Comparison of ENCODE assay signal across 8 mouse cellular contexts in genomic region chr19:47338396-47339164, GRCm38 (mm10).
DNase-seq lines count a peak whose midpoint lies in the region; ATAC-seq and TF ChIP-seq lines count a peak whose summit lies in the region.

No protein-coding gene starts in this region.

- H3K9me3 ChIP-seq in neural tube, embryonic 11.5 days (ENCODE audit: control insufficient read depth, low read length): no peaks in the 10 kb centered on the region
- no peaks in the 10 kb centered on the region for H3K9me3 ChIP-seq in liver, embryonic 13.5 days (replicated peaks)

- WGBS in cerebellum, adult 2 months: 42% methylated on average over 24 of the region's 24 CpGs
- WGBS in neural tube, embryonic 11.5 days: 31% methylated on average over 24 of the region's 24 CpGs
- WGBS in liver, embryonic 13.5 days (ENCODE audit: insufficient replicate concordance): 46% methylated on average over 24 of the region's 24 CpGs

- peak overlapping the region; percentile 61 for H3K4me3 ChIP-seq in cerebellum, adult 2 months (replicated peaks; ENCODE audit: insufficient read depth, low read depth, low read length)
- H3K4me3 ChIP-seq in neural tube, embryonic 11.5 days (ENCODE audit: low read depth, low read length): 0 out of 2 replicates have a peak overlapping the region, but pooled peaks have one; percentile 16
- peak overlapping the region; percentile 25; the same call in 1 of the 2 replicates for H3K4me3 ChIP-seq in liver, embryonic 13.5 days (replicated peaks)

- no peaks in the 10 kb centered on the region; the same call in 1 of the 2 replicates for H3K27me3 ChIP-seq in cerebellum, adult 2 months (ENCODE audit: control insufficient read depth, insufficient read depth, low read length)
- H3K27me3 ChIP-seq in neural tube, embryonic 11.5 days (ENCODE audit: control insufficient read depth, insufficient read depth, low read length): peaks cover 18% of the 10 kb centered on the region
- H3K27me3 ChIP-seq in liver, embryonic 13.5 days: peaks cover 36% of the 10 kb centered on the region

- no peak overlapping the region for H3K27ac ChIP-seq in cerebellum, adult 2 months (ENCODE audit: insufficient read depth, low read length)
- no peak overlapping the region for H3K27ac ChIP-seq in neural tube, embryonic 11.5 days (ENCODE audit: low read depth, low read length)
- no peak overlapping the region for H3K27ac ChIP-seq in liver, embryonic 13.5 days

- peak overlapping the region; percentile 59 for H3K4me2 ChIP-seq in neural tube, embryonic 11.5 days (ENCODE audit: low read depth)
- H3K4me2 ChIP-seq in liver, embryonic 13.5 days: peak overlapping the region; percentile 49

- H3K4me1 ChIP-seq in cerebellum, adult 2 months (ENCODE audit: control insufficient read depth, insufficient read depth, low read length): peaks cover 8% of the 10 kb centered on the region; the same call in 1 of the 2 replicates
- peaks cover 23% of the 10 kb centered on the region for H3K4me1 ChIP-seq in neural tube, embryonic 11.5 days (ENCODE audit: control insufficient read depth, insufficient read depth, low read length)
- H3K4me1 ChIP-seq in liver, embryonic 13.5 days (replicated peaks): peaks cover 19% of the 10 kb centered on the region

- DNase-seq in cerebellum, adult 2 months: peak in 1 of 2 experiments; percentile 32
- DNase-seq in cerebellum, postnatal 14 days: no peak
- no peak for DNase-seq in neural tube, embryonic 11.5 days (ENCODE audit: low spot score)
- no peak for DNase-seq in neural tube, embryonic 10.5 days (ENCODE audit: extremely low spot score, low spot score)
- no peak for DNase-seq in liver, embryonic 13.5 days
- DNase-seq in cerebellum, postnatal 36 days: no peak
- DNase-seq in right cerebral cortex, postnatal 4 days: no peak

- H3K9ac ChIP-seq in neural tube, embryonic 11.5 days (ENCODE audit: low read length): peak overlapping the region; percentile 3; the same call in 1 of the 2 replicates
- no peak overlapping the region for H3K9ac ChIP-seq in liver, embryonic 13.5 days

- no peak for ATAC-seq in neural tube, embryonic 11.5 days (ENCODE audit: insufficient read depth, low FRiP score, low TSS enrichment)
- ATAC-seq in liver, embryonic 13.5 days (ENCODE audit: low read depth): no peak
- no peak for ATAC-seq in monocyte, adult 5-6 weeks (replicated peaks; ENCODE audit: insufficient number of reproducible peaks, low FRiP score, low TSS enrichment, poor library complexity, severe bottlenecking)

- no peak for TF ChIP-seq POLR2A in cerebellum, adult 2 months (IDR thresholded peaks at IDR 0.05; ENCODE audit: borderline replicate concordance, insufficient read depth, low read length)

- no peak for TF ChIP-seq CTCF in cerebellum, adult 2 months (IDR thresholded peaks at IDR 0.05; ENCODE audit: borderline replicate concordance, insufficient read depth, low read depth, low read length)

- H3K36me3 ChIP-seq in neural tube, embryonic 11.5 days (ENCODE audit: control insufficient read depth, insufficient read depth, low read length): no peaks in the 10 kb centered on the region
- H3K36me3 ChIP-seq in liver, embryonic 13.5 days: no peaks in the 10 kb centered on the region
